Mouse (Mus musculus): Measurements from ENCODE around the gene Tmprss11c.
"Not testable (repeated sequence)": the region's sequence is repeated elsewhere in the genome, so short reads cannot be mapped to it uniquely, and the experiment has no call there.

- TF ChIP-seq CTCF (IDR thresholded peaks at IDR 0.05; ENCODE audit: extremely low read depth, insufficient read length, insufficient replicate concordance, low read depth, low read length); POLR2A (IDR thresholded peaks at IDR 0.05; ENCODE audit: low read depth, low read length): not testable (repeated sequence)
Observed at GRCm38 (mm10) chr5:86318018-86318956, 29.2 kb upstream of the Tmprss11c start.
